Mouse (Mus musculus) frontal cortex, postnatal 36 days (tissue): ENCODE data around the gene Mms19.
A peak's percentile ranks its signal among the peaks of the same experiment; 100 is the strongest.

Experiments
- DNase-seq, 2 experiments: peaks; one replicate each; pipeline ENCODE4 v3.0.0; 2022; ENCODE audit warnings: low spot score in 2 of 2

Gene Mms19

DNA sequence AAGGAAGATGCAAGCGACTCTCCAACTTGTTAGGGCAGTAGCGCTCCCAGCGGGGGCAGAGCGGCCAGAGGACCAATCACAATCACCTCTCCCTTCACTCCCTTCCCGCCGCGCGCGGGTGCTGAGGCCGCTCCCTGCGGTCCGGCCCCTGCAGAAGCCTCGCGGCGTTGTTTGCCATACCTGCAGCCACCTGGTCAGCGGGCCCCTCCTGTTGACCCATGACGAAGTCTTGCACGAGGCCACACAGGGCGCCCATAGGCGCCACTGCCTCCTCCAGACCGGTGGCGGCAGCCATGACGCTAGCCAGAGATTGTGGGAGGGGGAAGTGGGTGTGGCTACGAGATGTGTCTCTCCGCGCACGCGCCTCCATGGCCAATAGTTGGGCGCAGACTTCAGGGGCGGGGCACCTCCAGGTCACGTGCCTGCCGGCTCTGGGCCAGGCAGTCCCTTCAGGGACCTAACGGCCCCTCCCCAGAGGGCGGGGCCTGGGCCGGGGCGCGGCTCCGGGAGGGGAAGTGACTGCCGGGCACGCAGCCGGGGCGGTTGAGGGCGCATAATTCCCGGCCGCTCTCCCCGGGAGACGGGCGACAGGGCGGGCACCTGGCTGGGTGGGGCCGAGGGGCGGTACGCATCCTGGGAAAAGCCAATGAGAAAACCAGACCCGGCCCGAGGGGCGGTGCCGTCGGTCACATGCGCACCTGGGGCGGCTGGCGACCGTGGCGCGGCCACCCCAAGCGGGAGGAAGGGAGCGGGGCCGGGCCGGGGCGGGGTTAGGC is at the start of gene Mms19:
Gene Mms19, minus strand, starts transcription at position 339 of the 776 bp plus-strand sequence.
- peak; percentile 98 to 99 for DNase-seq

DNA sequence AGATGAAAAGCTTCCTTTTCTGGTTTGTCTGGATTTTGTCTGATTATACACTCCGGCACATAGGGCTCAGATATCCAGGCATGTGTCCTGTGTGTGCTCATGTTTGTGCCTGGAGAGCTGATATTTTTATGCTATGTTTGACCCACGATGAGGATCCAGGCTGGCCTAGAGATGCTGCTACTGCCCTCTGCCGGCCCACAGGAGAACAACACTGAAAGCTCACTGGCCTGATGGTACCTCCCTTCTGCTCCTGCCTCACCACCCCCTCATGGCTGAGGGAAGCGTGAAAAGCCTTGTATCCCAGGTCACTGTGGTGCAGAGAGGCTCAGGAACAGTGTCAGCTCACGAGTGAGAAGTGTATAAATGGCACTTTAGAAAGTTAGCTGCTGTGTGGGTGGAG is 45.2 kb upstream of the Mms19 start:
- peak; percentile 80 to 86 for DNase-seq

DNA sequence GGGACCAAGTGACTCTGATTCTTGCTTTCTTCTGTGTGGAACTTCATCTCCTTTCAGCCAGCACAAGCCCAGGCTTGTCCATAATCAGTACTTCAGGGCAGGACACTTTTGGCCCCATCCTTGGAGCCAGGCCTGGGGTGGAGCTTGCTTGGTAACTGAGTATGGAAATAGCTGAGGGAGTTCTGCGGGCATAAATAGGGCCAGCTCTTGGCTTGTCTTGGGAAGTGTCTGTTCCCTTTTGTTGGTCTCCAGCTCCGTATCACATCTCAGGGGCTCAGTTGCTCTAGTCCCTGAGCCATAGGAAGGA is 41.5 kb upstream of the Mms19 start:
- DNase-seq: no peak

DNA sequence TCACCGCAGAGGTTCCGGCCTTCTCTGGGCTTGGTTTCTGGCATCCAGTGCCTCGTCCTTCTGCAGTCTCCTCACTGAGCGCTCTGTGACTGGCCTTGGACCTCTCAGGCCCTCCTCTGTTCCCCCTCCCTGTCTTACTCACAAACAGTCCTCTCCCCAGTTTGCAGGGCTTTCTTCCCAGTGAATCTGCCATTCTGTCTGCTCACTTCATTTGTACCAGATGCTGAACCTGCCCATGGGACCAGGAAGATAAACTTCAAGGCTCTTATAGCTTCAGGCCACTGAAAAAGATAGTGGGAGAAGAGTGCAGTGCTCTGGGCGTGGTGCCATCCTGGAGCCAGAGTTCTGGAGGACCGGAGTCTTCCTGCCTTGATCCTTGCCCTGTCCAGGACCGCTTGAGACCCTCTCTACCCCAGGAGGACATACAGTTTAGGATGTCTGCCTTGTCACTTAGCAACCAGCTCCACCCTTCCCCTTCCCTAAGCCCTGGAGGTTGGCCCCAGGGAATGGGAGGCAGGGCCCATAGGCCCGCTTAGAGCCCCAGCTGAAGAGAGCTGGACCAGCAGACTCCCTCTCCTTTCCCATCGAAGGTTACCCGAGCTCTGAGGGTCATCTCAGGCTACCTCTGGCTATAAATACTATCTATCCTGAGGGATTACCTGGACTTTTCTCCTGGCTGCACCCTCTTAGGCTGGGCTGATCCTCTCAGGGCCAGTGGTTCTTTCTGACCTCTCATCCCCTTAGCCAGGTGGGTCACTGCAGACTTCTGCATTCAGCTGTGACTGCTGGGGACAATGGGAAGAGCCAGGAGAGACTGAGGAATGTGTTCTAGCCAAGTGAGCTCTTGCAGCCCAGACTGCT is 41.0 kb upstream of the Mms19 start:
- DNase-seq: no peak

DNA sequence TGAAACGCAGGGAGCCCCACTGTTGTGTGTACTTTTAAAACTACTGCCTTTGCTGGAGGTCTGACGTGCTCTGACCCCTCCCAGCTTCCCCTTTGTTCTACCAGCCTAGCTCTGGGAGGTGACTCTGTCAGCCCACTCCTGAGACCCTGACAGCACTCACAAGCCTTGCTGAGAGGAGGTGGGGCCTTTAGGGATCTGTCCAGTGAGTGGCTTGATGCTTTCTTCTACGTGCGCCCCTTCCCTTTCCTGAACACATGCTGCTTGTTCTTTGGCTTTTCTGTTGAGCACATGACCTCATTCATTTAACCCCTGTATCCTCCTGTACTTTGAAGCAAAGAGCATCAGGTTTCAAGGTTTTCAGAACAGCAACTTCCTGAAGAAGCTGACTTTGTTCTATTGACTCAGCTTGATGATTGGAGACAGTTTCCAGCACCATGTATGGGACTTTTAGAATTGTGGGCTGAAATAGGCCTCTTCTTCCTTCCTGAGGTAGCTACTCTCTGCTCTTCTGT is 38.1 kb upstream of the Mms19 start:
- DNase-seq: no peak

DNA sequence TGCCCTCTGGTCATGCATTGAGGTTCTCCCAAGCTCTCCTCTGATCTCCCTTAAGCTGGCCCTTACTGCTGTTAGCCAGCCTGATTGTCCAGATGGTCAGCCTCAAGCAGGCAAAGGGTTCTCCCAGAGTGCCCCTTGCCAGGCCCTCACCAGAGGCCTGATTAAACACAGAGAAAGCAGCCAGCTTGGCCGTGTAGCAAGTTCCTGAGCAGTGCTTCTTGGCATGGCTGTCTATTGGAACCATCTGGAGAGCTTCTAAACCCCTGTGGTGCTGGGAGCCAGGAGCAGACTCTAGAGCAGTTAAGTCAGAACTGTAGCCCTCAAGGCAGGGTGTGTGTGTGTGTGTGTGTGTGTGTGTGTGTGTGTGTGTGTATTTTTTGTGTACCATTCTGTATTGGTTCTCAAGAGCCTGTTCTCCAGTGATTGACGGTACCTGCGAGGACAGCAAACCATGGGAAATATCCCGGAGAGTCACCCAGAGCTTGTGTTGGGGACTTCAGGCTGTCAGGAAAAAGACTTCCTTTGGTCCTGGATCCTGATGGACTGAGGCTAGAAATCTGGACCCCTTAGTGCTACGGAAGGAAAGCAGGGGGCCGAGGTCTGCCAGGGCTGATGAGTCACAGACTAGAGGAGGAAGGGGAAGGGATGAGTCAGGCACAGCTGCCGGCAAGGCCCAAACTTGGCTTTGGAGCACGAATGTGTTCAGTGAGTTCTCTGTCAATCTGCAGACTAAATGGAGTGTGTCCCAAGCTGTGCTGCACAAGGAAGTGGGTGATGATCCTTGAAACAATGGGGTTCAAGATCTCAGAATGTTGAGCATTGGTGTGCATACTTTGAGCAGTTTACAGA is 36.7 kb upstream of the Mms19 start:
- DNase-seq: peak; percentile 63 to 66

DNA sequence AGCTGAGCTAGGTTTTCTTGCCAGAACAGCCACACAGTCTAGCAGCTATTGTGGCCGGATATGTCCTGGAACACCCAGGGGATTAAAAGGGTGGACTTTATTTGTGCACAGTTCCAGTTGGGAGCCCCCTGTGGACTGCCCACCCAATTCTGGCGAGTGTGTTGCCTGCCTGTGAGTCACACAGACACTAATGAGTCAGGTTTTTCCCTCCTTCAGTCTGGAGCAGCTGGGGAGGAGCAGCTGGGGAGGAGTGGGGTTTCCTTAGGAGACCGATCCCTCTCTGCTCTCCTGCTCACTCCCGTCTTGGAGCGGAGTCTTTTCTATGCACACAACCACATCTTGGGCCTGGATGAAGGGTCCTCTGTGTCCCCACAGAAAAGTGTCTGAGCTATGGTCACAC is 35.9 kb upstream of the Mms19 start:
- DNase-seq: peak; percentile 47 to 55

DNA sequence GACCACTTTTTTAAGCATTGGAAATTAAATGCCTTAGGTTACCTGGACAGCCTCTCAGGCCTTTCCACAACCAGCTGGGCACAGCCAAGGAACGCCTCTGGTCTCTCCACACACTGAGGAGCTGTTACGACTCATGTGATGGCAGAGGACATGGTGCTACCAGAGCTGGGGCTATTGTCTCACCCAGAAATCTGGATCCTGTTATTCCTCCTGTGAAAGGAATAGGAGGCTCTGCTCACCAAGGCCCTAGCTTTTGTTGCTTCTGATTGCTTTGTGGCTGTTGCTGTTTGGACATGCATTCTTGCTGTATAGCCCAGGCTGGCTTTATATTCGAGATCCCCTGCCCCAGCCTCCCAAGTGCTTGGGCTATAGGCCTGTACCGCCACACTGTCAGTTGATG is 35.3 kb upstream of the Mms19 start:
- no peak for DNase-seq

DNA sequence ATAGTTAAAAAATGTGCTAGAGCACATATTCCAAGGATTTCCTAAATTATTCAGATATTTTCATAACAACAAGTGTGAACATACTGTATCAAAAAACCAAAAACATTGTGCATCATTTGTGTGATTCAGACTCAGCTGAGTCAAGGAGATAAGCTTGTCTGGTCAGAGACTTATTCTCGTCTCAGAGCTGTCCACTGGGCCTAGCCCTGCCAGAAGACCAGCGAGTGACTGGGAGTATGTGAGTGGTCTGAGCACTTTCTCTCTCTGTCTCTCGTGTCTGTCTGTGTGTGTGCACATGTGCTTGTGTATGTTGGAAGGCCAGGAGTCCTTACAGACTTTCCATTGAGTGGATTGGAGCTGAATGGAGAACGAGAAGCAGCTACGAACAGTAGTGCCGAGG is 34.0 kb upstream of the Mms19 start:
- DNase-seq: no peak

DNA sequence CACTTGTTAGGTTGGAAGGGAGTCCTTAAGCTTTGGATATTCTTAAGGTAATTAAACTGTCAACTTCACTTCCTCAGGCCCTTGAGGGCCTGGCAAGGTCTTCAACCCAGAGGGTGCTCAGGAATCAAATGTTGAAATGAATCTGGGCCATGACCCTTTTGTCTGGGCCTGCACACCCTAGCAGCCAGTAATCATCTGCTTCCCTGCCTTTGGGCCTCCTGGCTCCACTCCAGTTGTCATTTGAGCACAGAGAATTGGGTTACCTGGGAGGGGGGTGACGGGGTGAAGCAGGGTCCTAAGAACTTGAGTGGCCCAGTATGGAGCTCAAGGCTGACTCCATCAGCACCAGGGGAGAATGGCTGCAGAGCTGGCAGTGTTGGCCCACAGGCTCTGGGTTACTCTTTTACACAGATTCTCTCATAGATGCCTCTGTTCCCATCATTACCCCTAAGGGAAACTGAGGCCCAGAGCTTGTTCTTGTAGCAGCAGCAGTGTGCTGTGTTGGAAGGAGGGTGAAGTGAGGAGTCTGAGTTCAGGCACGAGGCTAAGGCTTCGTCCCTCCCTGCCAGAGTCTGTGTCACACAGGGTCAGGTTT is 33.4 kb upstream of the Mms19 start:
- no peak for DNase-seq

DNA sequence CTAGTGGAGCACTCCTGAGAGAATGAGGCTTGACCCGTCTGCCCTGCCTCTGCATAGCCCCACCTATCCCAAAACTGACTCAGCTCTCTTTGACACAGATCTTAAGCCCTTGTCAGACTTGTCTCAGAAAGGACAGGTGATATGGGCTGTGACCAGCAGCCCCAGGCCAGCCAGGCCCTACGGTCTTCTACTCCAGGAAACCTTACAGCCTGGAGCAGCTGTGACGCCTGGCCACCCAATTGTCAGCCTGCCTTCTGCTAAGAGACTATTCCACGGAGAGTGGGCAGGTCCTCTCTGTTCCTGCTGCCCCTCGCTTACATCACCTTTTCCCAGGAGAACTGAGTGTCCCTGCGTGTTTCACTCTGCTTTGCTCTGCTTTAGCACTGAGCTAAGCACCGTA is 30.2 kb upstream of the Mms19 start:
- DNase-seq: no peak

DNA sequence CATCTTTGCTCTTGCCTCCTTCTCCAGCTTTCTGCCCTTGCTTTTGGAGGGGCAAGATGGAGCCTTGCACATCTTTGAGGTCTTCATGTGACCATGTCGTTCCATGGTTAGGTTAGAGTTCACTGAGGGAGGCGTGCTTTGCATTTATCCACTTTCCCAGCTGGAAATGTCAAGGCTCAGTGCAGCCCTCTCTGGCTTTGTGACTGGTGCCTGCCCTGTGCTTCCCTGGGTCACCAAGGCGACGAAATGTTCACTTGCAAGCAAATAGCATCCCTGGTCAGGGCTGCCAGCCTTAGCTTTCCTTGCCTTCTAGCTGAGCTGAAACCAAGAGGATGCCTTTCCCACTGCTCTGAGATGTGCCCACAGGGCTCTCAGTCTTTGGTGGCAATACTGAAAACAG is 29.5 kb upstream of the Mms19 start:
- no peak for DNase-seq

DNA sequence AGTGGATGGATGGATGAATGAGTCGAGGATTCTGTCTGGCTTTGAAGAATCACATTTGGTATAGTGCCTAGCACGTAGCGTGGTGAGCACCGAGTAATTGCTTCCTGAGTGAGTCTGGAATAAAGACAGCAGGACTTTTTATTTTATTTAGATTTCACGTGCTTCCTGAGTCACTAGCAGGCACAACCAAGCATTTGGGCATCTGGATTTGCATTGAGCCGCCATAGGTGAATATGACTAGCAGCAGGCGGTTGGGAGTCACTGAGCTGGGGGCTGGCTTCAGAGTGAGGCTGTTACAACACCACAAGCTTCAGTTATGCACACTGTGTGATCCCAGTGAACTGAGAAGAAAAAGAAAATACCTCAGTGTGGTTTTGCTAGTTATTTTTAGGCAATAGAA is 28.1 kb upstream of the Mms19 start:
- DNase-seq: no peak

DNA sequence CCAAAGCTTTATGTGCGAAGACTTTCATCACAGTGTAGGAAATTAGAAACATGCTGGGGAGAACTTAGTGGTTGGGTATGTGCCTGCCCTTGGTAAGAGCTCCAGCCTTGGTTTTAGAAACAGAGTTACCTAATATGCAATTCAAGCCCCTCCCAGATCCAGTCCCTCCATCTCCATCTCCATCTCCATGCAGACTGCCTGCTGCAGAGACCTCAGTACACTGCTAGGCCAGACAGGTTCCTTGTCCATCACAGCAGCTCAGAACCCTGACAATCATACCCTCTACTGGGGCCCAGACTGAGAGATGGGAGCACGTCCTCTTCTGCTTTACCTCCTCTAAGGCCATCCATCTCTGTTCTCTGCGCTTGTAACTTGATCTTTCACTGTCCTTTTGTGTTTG is 27.6 kb upstream of the Mms19 start:
- no peak for DNase-seq

DNA sequence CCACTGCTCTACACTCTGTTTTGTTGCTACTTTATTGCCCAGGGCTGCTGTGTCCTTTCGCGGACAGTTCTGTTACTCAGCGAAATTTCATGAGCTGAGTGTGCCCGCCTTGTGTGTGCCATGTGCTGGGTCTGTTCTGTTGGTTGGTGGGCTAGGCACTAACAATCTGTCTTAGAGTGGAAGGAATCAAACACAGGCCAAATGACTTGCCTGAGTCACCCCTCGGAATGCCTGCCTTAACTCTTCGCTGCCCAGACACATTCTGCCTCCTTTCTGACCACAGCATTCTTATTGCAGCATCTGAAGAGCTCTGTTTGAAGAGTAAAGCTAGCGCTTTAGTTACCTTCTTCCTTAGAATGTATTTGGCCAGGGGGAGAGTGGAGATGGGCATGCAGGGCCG is 25.6 kb upstream of the Mms19 start:
- no peak for DNase-seq

DNA sequence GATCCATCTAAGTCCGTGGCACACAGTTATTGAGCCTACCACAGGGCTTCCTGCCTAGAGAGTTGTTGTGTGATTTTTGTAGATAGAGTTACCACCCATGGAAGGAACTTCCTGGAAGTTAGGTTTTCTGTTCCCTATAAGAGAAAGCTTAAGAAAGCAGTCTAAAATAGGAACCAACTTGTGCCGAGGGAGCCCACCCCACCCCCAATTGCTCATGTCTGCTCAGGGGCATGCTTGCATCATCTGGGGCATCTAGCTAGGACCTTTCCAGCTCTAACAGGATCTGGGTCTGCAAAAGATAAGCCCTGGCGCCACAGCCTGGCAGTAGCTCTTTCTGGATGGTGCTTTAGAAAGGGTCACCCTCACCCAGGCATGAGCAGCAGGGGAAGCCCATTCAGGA is 24.7 kb upstream of the Mms19 start:
- no peak for DNase-seq

DNA sequence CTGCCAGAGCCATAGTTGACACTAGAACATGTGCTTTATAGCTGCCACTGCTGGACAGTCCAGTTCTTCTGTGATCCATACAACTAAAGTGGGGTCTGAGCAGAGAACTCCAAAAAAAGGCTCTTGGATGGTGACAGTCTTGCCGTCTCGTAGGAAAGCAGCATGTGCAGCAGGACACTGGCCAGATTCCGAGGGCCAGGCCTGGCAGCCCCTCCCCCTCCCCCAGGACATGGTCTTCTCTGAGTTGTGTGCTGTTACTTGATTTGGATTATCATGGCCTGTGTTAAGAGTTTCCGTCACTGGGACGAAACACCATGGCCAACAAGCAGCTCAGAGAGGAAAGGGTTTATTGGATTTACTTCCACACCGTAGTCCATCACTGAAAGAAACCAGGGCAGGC is 23.3 kb upstream of the Mms19 start:
- DNase-seq: no peak

DNA sequence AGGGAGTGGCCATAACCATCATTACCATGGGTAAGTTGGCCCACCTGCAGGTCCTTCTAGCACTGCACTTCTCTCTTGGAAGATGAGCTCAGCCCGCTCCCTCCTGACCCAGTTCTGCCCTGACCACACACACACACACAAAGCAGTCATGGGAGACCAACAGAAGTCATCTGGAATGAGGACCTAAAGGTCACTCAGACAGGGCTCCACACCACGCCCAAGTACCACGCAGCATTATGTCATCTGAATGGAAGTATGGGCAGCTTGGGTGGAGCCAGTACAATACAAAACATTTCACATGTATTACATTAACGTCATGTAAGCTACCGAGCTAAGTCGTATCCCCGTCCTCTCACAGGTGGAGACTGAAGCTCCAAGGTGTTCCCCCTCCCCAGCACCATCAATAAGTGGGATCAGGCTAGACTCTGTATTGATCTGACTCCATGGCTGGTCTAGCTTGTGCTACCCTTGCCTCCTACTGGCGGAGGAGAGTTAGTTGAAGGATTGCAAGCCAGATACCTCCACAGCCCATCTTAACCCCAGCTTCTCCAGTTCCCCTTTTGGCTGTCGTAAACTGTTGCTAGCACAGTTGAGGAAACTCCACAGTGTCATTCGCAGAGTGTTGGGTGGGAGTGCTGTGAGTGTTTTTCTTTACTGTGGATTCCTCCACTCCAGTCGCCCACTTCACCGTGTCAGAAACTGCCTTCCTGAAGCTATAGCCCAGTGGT is 20.5 kb upstream of the Mms19 start:
- DNase-seq: no peak

DNA sequence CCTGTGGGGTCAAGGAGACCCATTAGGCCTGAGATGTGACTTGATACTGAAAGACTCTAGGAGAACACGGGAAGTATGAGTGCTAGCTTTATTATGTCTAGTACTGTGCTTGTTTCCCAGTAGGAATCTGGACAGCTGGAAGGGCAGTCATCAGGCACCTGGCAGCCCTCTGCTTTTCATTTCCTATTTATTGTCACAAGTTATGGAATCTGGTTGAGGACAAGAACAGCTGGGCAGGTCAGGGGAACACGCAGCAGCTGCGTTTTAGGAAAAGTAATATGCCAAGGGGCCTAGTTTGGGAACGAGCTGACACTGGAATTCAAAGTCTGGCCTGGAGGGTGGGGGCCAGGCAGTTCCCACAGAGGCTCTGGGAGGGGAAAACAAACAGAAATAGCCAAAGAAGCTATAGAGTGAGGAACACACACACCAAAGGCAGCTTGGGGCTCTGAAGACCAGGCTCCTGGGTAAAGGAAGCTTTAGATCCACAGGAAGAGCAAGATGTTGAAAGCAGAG is 19.5 kb upstream of the Mms19 start:
- no peak for DNase-seq

DNA sequence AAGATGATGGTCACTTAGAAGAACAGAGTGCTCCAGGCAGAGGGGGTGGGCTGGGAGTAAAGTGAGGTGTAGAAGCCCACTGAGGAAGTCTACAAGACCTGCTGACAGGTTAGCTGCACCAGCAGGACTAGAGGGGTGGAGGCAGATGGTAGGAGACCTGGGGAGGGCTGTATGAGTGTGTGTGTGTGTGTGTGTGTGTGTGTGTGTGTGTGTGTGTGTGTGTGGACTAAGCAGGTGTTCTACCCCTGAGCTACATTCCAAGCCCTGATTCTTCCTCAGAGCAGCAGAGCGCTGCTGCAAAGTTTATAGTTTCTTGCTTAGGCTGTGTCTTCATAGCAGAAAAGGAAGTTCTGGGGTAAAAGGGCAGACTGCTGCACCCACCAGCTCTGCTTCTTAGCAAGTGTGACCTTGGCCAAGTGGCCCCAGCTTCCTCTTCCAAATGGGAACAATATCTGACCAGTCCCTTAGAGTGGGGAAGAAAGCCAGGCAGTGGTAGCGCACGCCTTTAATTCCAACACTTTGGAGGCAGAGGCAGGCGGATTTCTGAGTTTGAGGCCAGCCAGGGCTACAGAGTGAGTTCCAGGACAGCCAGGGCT is 18.8 kb upstream of the Mms19 start:
- DNase-seq: no peak
